Mouse (Mus musculus): Measurements from ENCODE around the gene Uvssa. TPM values are rescaled to one million over a fixed set of nuclear protein-coding genes. Genes with fewer than 3 reads are reported as not detected.
A peak's percentile ranks its signal among the peaks of the same experiment; 100 is the strongest.

Gene Uvssa
- polyA plus RNA-seq, 1 experiment = 15.0 TPM

GRCm38 (mm10) chr5:33368651-33369050 is 9.7 kb upstream of the Uvssa start:
- Histone ChIP-seq H3K4me1 (ENCODE audit: control insufficient read depth, insufficient read depth, low read length) (no peaks in the 10 kb centered on the region), H3K4me3 (ENCODE audit: insufficient read depth, low read length) (no peak overlapping the region), H3K27ac (ENCODE audit: insufficient read depth, low read length) (no peak overlapping the region)
- no peak for TF ChIP-seq CTCF (IDR thresholded peaks at IDR 0.05; ENCODE audit: borderline replicate concordance, insufficient read depth, low read length)
- no peak for TF ChIP-seq POLR2A (IDR thresholded peaks at IDR 0.05; ENCODE audit: low read depth, low read length)

DNA sequence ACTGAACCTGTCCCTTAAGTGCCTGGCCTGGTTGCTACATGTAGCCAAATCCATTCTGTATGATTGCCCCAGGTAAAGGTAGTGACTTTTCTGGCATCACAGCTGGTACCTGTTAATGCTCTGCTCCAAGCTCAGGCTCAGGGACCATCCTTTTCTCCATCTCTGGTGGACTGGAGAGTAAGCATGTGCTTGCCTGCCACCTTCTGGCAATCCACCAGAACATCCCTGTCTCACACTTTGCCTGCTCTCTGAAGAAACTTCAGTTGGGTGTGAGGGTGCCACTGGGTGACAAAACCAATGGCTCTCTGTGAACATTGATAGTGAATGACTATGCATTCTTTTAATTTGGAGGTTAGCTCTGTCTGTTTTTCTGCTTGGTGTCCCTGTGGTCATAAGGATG is 7.2 kb upstream of the Uvssa start:
- no peak for TF ChIP-seq POLR2A (IDR thresholded peaks at IDR 0.05; ENCODE audit: low read depth, low read length)
- TF ChIP-seq CTCF (IDR thresholded peaks at IDR 0.05; ENCODE audit: borderline replicate concordance, insufficient read depth, low read length) = peak; percentile 61; the same call in 1 of the 2 replicates
- Histone ChIP-seq H3K4me1 (ENCODE audit: control insufficient read depth, insufficient read depth, low read length) (no peaks in the 10 kb centered on the region), H3K27ac (ENCODE audit: insufficient read depth, low read length) (no peak overlapping the region), H3K4me3 (ENCODE audit: insufficient read depth, low read length) (no peak overlapping the region)

- H3K4me3 ChIP-seq (ENCODE audit: insufficient read depth, low read length) = no peak overlapping the region
Observed at GRCm38 (mm10) chr5:33371668-33372067, 6.7 kb upstream of the Uvssa start.

DNA sequence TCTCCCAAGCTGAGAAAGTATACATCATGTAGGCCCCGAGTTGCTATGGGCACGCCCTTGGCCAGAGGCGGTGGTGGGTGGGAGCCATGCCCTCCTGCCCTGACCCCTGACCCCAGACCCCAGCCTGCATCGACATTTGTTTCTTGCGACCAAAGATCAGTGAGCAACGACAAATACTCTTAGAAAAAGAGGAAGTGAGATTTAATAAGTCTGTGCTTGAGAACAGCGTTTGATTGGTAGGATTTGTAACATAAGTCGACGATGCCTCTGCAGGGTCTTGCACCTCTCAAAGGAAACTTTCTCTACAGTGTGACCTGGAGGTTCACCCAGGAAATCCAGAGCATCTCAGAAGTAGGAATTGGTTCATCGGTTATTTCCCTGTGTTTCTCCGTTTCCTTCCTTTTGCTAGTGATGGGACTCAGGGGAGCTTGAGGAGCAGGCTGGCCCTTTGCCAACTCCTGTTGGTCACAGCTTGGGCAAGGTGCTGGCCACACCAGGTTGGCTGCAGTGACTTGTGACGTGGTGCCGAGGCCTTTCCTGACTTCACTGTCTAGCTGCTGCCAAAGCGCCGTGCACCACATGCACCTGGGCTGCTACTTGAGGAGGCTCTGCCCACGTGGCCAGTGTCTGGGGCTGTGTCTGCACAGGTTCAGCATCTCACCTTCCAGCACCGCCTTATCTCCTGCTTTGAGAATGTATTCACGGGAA is 5.9 kb upstream of the Uvssa start:
- Histone ChIP-seq H3K4me3 (ENCODE audit: insufficient read depth, low read length) (no peak overlapping the region), H3K27ac (ENCODE audit: insufficient read depth, low read length) (no peak overlapping the region), H3K4me1 (ENCODE audit: control insufficient read depth, insufficient read depth, low read length) (no peaks in the 10 kb centered on the region)
- no peak for TF ChIP-seq CTCF (IDR thresholded peaks at IDR 0.05; ENCODE audit: borderline replicate concordance, insufficient read depth, low read length)

More at GRCm38 (mm10) chr5:33371668-33372067, 6.7 kb upstream of the Uvssa start:
- no peak for TF ChIP-seq CTCF (IDR thresholded peaks at IDR 0.05; ENCODE audit: borderline replicate concordance, insufficient read depth, low read length)
- TF ChIP-seq POLR2A (IDR thresholded peaks at IDR 0.05; ENCODE audit: low read depth, low read length) = no peak
- no peak overlapping the region for H3K27ac ChIP-seq (ENCODE audit: insufficient read depth, low read length)
- H3K4me1 ChIP-seq (ENCODE audit: control insufficient read depth, insufficient read depth, low read length) = no peaks in the 10 kb centered on the region

GRCm38 (mm10) chr5:33377176-33377575 is 1.2 kb upstream of the Uvssa start:
- H3K4me1 ChIP-seq (ENCODE audit: control insufficient read depth, insufficient read depth, low read length) = no peaks in the 10 kb centered on the region
- no peak overlapping the region for H3K4me3 ChIP-seq (ENCODE audit: insufficient read depth, low read length)
- TF ChIP-seq CTCF (IDR thresholded peaks at IDR 0.05; ENCODE audit: borderline replicate concordance, insufficient read depth, low read length) (no peak), POLR2A (IDR thresholded peaks at IDR 0.05; ENCODE audit: low read depth, low read length) (no peak)
- H3K27ac ChIP-seq (ENCODE audit: insufficient read depth, low read length) = no peak overlapping the region

DNA sequence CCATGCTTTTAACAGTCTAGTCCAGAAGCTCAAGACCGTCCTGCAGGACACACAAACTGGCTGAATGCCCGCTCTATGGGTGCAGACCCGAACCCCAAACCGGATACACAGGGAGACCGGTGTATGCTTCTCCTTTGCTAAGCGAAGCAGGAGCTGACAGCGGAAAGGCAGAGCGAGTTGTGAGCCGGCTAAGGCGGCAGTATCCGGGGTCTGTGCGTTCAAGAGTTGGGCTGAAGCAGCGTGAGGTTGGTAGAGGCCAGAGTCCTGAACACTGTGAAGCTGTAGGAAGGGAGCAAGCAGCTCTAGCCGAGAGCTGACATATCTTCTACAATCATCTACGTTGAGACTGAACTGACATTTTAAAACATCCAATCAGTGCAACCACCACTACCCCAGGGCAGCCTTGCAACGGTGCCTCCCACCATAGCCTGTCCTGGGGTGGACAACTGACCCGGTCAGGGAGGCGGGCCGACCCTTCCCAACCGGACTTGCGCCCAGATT is 498 bp upstream of the Uvssa start:
- Histone ChIP-seq H3K4me1 (ENCODE audit: control insufficient read depth, insufficient read depth, low read length) (no peaks in the 10 kb centered on the region), H3K4me3 (ENCODE audit: insufficient read depth, low read length) (peak overlapping the region; percentile 26), H3K27ac (ENCODE audit: insufficient read depth, low read length) (peak overlapping the region; percentile 75)
- peak; percentile 62 for TF ChIP-seq POLR2A (IDR thresholded peaks at IDR 0.05; ENCODE audit: low read depth, low read length)
- no peak for TF ChIP-seq CTCF (IDR thresholded peaks at IDR 0.05; ENCODE audit: borderline replicate concordance, insufficient read depth, low read length)

- TF ChIP-seq POLR2A (IDR thresholded peaks at IDR 0.05; ENCODE audit: low read depth, low read length) = no peak
- no peak overlapping the region for H3K27ac ChIP-seq (ENCODE audit: insufficient read depth, low read length)
- no peaks in the 10 kb centered on the region for H3K4me1 ChIP-seq (ENCODE audit: control insufficient read depth, insufficient read depth, low read length)
- no peak overlapping the region for H3K4me3 ChIP-seq (ENCODE audit: insufficient read depth, low read length)
Observed at GRCm38 (mm10) chr5:33387550-33387949, 9.2 kb downstream of the Uvssa start.

- H3K4me1 ChIP-seq (ENCODE audit: control insufficient read depth, insufficient read depth, low read length) = no peaks in the 10 kb centered on the region
- H3K27ac ChIP-seq (ENCODE audit: insufficient read depth, low read length) = no peak overlapping the region
- TF ChIP-seq POLR2A (IDR thresholded peaks at IDR 0.05; ENCODE audit: low read depth, low read length) (no peak), CTCF (IDR thresholded peaks at IDR 0.05; ENCODE audit: borderline replicate concordance, insufficient read depth, low read length) (peak; percentile 99)
Observed at GRCm38 (mm10) chr5:33393803-33394202, 15.5 kb downstream of the Uvssa start.

GRCm38 (mm10) chr5:33395693-33396092 is 17.3 kb downstream of the Uvssa start:
- Histone ChIP-seq H3K27ac (ENCODE audit: insufficient read depth, low read length) (no peak overlapping the region), H3K4me1 (ENCODE audit: control insufficient read depth, insufficient read depth, low read length) (no peaks in the 10 kb centered on the region), H3K4me3 (ENCODE audit: insufficient read depth, low read length) (no peak overlapping the region)
- TF ChIP-seq POLR2A (IDR thresholded peaks at IDR 0.05; ENCODE audit: low read depth, low read length) (no peak), CTCF (IDR thresholded peaks at IDR 0.05; ENCODE audit: borderline replicate concordance, insufficient read depth, low read length) (no peak)

More at GRCm38 (mm10) chr5:33393803-33394202, 15.5 kb downstream of the Uvssa start:
- H3K4me3 ChIP-seq (ENCODE audit: insufficient read depth, low read length) = no peak overlapping the region

DNA sequence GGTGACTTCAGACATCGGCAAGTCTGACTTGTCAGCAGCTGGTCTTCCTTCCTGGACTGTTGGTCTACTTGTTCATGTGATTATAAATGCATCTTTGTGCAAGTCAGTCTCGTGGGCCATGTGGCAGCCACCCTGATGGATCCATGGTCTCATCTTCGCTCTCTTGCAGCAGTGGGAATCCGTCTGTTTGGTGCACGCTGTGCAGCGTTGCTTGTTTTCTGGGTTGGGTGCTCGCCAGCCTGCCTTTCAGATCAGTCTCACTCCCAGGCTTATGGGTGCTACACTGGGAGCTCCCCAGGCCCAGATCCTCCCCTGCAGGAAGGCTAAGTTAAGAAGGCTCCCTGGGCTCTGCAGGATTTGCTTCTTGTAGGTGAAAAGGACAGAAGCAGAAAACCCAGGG is 18.5 kb downstream of the Uvssa start:
- no peak overlapping the region for H3K27ac ChIP-seq (ENCODE audit: insufficient read depth, low read length)
- no peak for TF ChIP-seq CTCF (IDR thresholded peaks at IDR 0.05; ENCODE audit: borderline replicate concordance, insufficient read depth, low read length)
- TF ChIP-seq POLR2A (IDR thresholded peaks at IDR 0.05; ENCODE audit: low read depth, low read length) = no peak
- no peaks in the 10 kb centered on the region for H3K4me1 ChIP-seq (ENCODE audit: control insufficient read depth, insufficient read depth, low read length)
- no peak overlapping the region for H3K4me3 ChIP-seq (ENCODE audit: insufficient read depth, low read length)
